8 mouse cellular contexts compared by ENCODE assay signal in genomic region chr3:60785137-60785875, GRCm38 (mm10).
DNase-seq lines count a peak whose midpoint lies in the region; ATAC-seq and TF ChIP-seq lines count a peak whose summit lies in the region.

No protein-coding gene starts in this region.

- H3K4me3 ChIP-seq in liver, adult 2 months (ENCODE audit: insufficient read depth, low read depth, low read length): no peak overlapping the region
- H3K4me3 ChIP-seq in neural tube, embryonic 11.5 days (ENCODE audit: low read depth, low read length): no peak overlapping the region

- no peaks in the 10 kb centered on the region for H3K79me2 ChIP-seq in liver, adult 2 months (ENCODE audit: control insufficient read depth, insufficient read depth, low read length)

- no peak for TF ChIP-seq POLR2A in liver, adult 2 months (IDR thresholded peaks at IDR 0.05; ENCODE audit: extremely low read depth, insufficient read depth, low read length)

- no peaks in the 10 kb centered on the region for H3K4me1 ChIP-seq in liver, adult 2 months (ENCODE audit: control insufficient read depth, insufficient read depth, low read length)
- H3K4me1 ChIP-seq in neural tube, embryonic 11.5 days (ENCODE audit: control insufficient read depth, insufficient read depth, low read length): 0 out of 2 replicates have a peak, but pooled peaks cover 4% of the 10 kb centered on the region

- intact Hi-C loops in heart, postnatal 14 days (cut with DNase I): loop anchor here (10.0 kb wide), 1 partner anchor 219 kb away; the partner anchor contains the start of gene P2ry1

- peak; percentile 93 for ATAC-seq in common myeloid progenitor, adult 5-6 weeks (replicated peaks; ENCODE audit: low read depth, poor library complexity, severe bottlenecking)
- ATAC-seq in neural tube, embryonic 11.5 days (ENCODE audit: insufficient read depth, low FRiP score, low TSS enrichment): peak; percentile 65

- H3K4me2 ChIP-seq in neural tube, embryonic 11.5 days (ENCODE audit: low read depth): no peak overlapping the region

- TF ChIP-seq CTCF in liver, adult 2 months (IDR thresholded peaks at IDR 0.05; ENCODE audit: low read depth, low read length): no peak

- no peak overlapping the region for H3K9ac ChIP-seq in liver, adult 2 months (ENCODE audit: low read depth, low read length)
- H3K9ac ChIP-seq in neural tube, embryonic 11.5 days (ENCODE audit: low read length): no peak overlapping the region

- H3K27me3 ChIP-seq in liver, adult 2 months (ENCODE audit: control insufficient read depth, insufficient read depth, low read length): no peaks in the 10 kb centered on the region
- no peaks in the 10 kb centered on the region for H3K27me3 ChIP-seq in neural tube, embryonic 11.5 days (ENCODE audit: control insufficient read depth, insufficient read depth, low read length)

- H3K36me3 ChIP-seq in liver, adult 2 months (ENCODE audit: control insufficient read depth, insufficient read depth, low read length): no peaks in the 10 kb centered on the region
- no peaks in the 10 kb centered on the region for H3K36me3 ChIP-seq in neural tube, embryonic 11.5 days (ENCODE audit: control insufficient read depth, insufficient read depth, low read length)

- H3K27ac ChIP-seq in liver, adult 2 months (replicated peaks; ENCODE audit: insufficient read depth, low read depth, low read length): no peak overlapping the region
- 0 out of 2 replicates have a peak overlapping the region, but pooled peaks have one; percentile 7 for H3K27ac ChIP-seq in neural tube, embryonic 11.5 days (ENCODE audit: low read depth, low read length)

- no peaks in the 10 kb centered on the region for H3K9me3 ChIP-seq in neural tube, embryonic 11.5 days (ENCODE audit: control insufficient read depth, low read length)

- DNase-seq in adrenal gland, postnatal 14 days: peak; percentile 18
- DNase-seq in adrenal gland, postnatal 25 days: no peak
- peak; percentile 36 to 41 for DNase-seq in heart, postnatal 14 days
- DNase-seq in liver, adult 2 months (ENCODE audit: extremely low read depth, low read depth, low spot score): peak; percentile 16
- DNase-seq in neural tube, embryonic 11.5 days (ENCODE audit: low spot score): peak; percentile 32
- no peak for DNase-seq in layer of hippocampus, adult 11-12 months (ENCODE audit: low spot score)
- DNase-seq in right cerebral cortex, adult 2 months (ENCODE audit: low spot score in 2 of 2): no peak

- WGBS in liver, adult 2 months: 62% methylated on average over 9 of the region's 9 CpGs
- WGBS in neural tube, embryonic 11.5 days: 52% methylated on average over 9 of the region's 9 CpGs

Comparison
In these comparisons a context has a peak if more than half of its experiments do, and no peak if none do; other contexts are left out.
1. DNase-seq: peak in adrenal gland, postnatal 14 days (single experiment), heart, postnatal 14 days (2 of 2), liver, adult 2 months (single experiment) and neural tube, embryonic 11.5 days (single experiment); none in adrenal gland, postnatal 25 days (single experiment), layer of hippocampus, adult 11-12 months (single experiment) and right cerebral cortex, adult 2 months (0 of 2).